Mouse (Mus musculus) frontal cortex, postnatal 10 days (tissue): ENCODE measurements around the gene Atp2c1.

Source experiments
- DNase-seq, 2 experiments: peaks; one replicate each; pipeline ENCODE4 v3.0.0; 2022; ENCODE audit warnings: low spot score in 2 of 2, mixed read lengths in 1 of 2

Atp2c1 gene

GRCm38 (mm10) chr9:105488363-105488762 is 38.8 kb downstream of the Atp2c1 start:
- DNase-seq, result no peak

DNA sequence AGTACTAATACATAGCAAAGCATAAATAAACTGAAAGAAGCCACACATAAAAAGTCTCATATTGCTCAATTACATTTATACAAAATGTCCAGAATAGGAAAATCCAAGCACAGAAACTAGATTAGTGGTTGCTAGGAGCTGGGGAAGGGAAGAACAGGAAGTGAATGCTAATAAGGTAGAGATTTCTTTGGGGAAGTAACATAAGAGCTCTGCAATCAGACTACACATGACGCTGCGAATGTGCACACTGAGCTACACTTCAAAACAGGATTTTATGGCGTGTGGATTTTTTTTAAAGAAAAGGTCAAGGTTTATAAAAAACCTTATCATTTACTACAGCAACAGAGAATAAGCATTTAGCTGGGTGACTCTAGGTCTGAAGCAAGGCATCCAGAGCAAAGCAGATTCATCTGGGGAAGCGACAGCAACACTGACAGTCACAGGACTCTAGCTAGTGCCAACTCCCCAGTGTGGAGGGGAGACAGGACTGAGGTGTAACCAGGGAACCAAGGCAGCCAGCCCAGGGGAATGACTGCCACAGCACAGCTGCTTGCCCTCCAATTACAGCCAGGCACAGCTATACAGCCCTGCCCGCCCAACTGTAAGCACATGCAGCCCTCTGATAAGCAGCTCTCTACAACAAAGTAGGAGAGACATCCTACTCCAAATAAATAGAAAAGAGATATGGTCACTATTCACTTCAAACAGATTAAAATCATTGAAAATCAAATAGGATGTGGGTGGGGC is 42.6 kb downstream of the Atp2c1 start:
- no peak for DNase-seq

DNA sequence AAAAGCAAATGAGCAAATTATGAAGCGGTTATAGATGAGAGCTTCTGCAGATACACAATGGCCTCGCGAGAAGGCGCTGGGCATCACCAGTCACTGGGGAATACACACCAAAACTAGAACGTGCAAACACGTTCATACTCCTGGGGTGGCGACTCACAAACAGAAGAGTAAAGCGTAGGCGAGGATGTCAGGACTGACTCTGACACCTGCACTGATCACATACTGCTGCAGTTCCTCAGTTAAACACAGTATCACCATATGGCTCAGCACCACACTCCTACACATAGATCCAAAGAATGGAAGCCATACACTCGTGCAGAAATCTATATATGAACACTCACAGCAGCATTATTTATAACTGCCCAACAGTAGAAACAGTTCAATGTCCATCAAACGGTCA is 43.2 kb downstream of the Atp2c1 start:
- DNase-seq, result no peak

DNA sequence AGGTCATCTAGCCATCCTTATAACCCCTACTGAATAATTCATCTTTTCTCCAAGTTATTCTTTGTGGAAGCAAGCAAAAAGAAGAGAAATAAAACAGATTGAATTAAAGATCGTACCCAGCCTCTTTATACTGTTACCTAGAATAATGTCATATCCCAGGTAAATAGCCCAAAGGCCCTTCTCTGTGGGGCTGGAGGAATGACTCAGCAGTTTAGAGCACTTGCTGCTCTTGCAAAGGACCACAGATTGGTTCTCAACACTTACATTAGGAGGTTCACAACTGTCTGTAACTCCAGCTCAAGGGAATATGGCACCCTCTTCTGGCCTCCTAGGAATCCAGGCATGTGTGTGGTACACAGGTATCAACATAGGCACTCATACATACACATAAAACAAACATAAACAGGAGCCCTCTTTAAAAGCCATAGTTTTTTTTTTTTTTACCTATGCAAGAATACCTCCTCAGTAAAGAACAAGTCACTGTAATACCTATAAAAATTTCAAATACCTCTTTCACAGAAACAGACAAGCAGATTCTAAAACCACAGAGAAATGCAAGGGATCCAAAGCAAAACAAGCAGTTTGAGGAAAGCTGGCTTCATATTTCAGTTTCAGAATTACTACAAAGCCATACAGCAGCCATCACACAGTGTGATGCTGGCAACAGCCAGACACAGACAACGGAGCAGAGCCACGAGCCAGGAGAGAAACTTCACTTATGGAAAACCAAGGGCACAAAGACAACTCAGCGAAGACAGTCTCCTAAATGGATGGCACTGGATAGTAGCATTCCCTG is 44.2 kb downstream of the Atp2c1 start:
- DNase-seq, result no peak

DNA sequence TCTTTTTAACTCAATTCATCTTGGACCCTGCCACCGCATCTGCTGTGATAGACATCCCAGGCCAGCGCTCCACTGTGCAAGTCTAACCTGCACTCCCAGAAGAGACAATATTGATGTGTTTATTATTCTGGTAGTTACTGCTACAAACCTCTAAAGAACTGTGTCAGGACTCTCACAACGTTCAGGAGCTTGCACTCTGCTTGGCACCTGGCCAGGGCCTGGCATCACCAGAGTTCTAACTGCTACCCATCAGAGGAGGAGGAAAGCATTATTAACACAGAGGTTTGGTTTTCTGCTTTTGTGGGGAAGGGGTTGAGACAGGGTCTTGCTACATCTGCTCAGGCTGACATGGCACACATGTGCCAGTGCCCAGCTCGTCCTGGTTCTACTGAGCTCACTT is 45.0 kb downstream of the Atp2c1 start:
- DNase-seq, result peak in 1 of 2 experiments; percentile 48

DNA sequence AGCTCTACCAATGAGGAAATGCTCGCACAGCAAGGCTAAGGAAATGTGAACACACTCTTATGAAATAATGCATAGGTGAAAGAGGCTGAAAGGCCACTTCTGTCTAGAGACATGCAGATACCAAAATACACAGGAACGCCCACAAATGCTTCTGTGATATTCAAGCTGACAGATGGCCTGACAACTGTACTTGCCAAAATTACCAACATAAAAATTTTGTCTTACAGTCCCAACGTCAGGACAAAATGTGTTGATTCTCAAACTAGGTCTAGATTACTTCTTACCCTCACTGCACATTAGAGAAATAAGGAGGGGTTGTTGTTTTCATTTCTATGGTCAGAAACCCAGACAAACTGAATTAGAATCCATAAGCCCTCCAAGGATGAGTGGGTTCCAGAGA is 51.0 kb downstream of the Atp2c1 start:
- no peak for DNase-seq

DNA sequence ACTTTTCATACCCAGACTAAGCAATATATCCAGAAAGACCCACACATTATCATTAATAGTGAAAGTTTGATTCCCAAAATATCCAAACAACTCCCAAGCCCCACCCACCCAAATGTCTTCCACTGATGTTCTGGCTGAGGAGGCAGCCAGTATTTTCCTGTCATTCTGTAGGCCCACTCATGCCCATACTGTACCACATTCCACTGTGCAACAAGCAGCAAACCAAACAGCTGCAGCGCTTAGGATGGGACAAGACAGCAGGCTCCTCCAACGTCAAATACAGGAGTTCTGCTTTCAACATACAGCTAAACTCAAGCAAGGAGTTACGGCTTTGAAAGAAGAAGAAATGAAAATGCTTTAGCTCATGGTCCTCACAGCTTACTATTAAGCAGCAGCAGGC is 52.2 kb downstream of the Atp2c1 start:
- no peak for DNase-seq

DNA sequence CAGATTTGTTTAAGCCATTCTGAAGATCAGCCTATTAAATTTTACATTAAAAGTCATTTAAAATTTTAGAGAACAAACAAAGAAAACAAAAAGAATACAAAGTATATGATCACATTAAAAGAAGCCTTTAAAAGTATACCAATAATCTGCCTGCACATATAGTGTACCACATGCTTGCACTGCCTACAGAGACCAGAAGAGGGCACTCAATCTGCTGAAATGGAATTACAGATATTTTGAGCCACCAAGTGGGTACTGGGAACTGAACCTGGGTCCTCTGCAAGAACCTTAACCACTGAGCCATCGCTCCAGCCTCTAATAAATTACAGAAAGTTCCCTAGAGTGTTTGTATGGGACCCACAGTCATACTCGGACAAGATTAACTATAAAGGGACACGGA is 59.3 kb downstream of the Atp2c1 start:
- DNase-seq, result no peak

DNA sequence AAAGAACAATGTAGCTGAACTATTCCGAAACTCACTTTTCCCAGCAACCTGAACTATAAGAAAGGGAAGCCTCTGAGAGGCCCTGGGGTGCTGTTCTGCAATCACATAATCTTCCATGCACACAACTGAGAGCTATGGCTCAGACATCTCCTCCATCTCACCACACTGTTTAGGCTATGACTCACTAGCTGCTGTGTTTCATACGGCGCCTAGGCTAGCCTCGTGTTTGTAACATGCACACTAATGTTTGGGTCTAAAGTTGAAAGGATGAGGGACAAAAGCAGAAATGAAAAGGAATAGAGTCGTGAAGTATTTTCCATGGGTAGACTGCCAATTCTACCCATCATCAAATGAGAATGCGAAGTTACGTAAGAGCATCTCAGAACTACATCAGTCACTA is 65.6 kb downstream of the Atp2c1 start:
- DNase-seq, result no peak

- no peak for DNase-seq
Measured at GRCm38 (mm10) chr9:105459032-105459431, 68.1 kb downstream of the Atp2c1 start.

GRCm38 (mm10) chr9:105408549-105408948 is 118.6 kb downstream of the Atp2c1 start:
- DNase-seq, result no peak

DNA sequence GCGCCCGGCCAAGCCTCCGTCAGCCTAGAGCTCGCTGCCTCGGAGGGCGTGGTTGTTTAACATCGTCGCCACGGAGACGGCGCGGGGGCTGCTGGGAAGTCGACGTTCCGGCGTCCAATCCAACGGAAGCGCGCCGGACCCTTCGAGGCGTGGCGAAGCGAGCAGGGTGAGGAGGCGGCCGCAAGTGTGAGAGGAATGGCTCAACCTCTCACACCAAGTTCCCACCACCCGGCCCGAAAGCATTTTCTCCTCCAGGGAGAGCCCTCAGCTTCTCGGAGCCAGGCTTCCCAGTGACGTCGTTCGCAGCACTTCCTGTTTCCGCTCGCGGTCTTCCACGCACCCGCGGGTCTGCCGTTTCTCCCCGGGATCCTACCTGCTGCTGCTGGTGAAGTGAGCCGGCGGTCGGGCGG is 131.9 kb downstream of the Atp2c1 start, which contains the start of the genes Aste1 and Nek11:
Gene Aste1 (plus strand): TSS at position 175 of the 410 bp plus-strand sequence.
Gene Nek11 (minus strand): TSS at position 307 of the 410 bp plus-strand sequence.
- DNase-seq, result peak; percentile 77 to 89

GRCm38 (mm10) chr9:105394720-105395119 is 132.4 kb downstream of the Atp2c1 start:
- no peak for DNase-seq

- DNase-seq, result no peak
Measured at GRCm38 (mm10) chr9:105390616-105391015, 136.5 kb downstream of the Atp2c1 start.

DNA sequence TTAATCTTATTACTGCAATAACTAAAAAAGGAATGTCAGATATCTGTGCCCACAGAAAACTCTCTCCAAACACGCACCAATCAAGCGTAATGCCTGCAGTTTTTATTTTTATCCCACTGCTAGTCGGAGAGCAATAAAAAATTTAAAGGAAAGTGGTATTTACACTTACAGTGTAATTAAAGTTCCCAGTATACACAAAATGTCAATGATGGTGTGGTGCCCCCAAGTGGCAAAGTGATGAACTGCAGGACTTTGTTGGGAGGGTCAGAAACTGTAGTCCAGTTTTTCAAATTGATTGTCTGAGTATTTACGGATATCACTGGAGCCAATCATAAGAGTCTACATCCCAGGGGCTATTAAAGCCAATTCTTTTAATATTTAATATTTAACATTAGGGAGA is 137.8 kb downstream of the Atp2c1 start:
- peak; percentile 43 to 75 for DNase-seq

- DNase-seq, result no peak
Measured at GRCm38 (mm10) chr9:105387403-105387802, 139.7 kb downstream of the Atp2c1 start.

DNA sequence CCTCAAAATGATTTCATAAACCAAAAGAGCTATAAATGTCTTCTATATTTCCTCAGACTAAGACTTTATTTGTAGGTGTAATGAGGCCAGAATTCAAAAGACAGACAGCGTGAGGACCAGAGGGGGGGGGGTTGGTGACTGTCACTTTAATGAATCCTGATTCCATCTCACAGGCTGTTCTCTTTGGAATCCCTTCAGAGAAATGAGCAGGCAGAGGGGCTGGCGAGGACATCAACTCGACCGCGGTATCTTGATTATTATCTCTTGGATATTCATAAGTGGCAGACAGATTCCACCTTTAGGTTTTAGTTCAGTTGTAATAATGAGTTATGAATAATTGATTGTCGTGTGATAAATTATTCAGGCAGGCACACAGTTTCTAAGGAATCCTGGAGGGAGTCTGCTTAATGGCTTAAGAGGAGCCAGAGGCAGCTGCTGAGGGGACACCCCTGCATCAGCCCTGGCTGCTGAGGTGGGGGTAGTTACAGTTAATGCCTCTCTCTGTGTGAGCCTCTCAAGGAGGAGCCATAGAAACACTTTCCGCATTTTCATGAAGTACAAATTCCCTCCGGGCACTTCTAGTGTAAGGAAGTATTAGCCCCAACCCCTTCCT is 147.5 kb downstream of the Atp2c1 start:
- no peak for DNase-seq

- no peak for DNase-seq
Measured at GRCm38 (mm10) chr9:105377622-105378021, 149.5 kb downstream of the Atp2c1 start.

GRCm38 (mm10) chr9:105376954-105377530 is 150.1 kb downstream of the Atp2c1 start:
- DNase-seq, result no peak

- DNase-seq, result no peak
Measured at GRCm38 (mm10) chr9:105376411-105376810, 150.7 kb downstream of the Atp2c1 start.

DNA sequence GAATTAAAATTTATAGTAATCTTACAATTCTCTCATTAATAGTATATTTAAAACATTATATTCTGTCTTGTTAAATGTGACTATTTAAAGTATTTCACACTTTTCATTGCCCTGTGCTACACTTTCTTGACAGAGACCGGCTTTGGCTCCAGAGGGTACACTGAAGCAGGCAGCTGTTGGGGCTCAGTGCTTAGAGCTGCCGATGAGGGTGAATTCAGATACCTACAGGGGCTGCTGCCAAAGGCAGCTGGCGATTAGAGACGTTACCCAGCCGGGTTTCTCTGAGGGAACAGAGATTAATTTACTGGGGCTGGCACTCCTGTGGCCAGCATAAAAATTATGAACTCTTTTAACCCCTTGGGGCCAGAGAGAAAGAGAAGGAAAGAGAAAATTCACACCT is 152.8 kb downstream of the Atp2c1 start:
- no peak for DNase-seq

GRCm38 (mm10) chr9:105368605-105369004 is 158.5 kb downstream of the Atp2c1 start:
- DNase-seq, result no peak
